Mouse (Mus musculus) thymus, postnatal 10 days (tissue): ENCODE results near the gene Nav2.

Experiments
- DNase-seq, 2 experiments: peaks; one replicate each; pipeline ENCODE4 v3.0.0; 2021; ENCODE audit warnings: low spot score in 2 of 2

The Nav2 gene

GRCm38 (mm10) chr7:49396202-49396601 lies 487.7 kb downstream of the Nav2 start:
- DNase-seq, result no peak

- DNase-seq, result no peak
Measured at GRCm38 (mm10) chr7:49397441-49398003, 489.0 kb downstream of the Nav2 start.

- no peak for DNase-seq
Measured at GRCm38 (mm10) chr7:49398020-49398516, 489.6 kb downstream of the Nav2 start.

- peak; percentile 37 to 64 for DNase-seq
Measured at GRCm38 (mm10) chr7:49399314-49399713, 490.8 kb downstream of the Nav2 start.

- DNase-seq, result no peak
Measured at GRCm38 (mm10) chr7:49400463-49400862, 491.9 kb downstream of the Nav2 start.

GRCm38 (mm10) chr7:49402526-49402925 lies 494.0 kb downstream of the Nav2 start:
- DNase-seq, result no peak

- DNase-seq, result no peak
Measured at GRCm38 (mm10) chr7:49407688-49408087, 499.2 kb downstream of the Nav2 start.

GRCm38 (mm10) chr7:49408625-49409024 lies 500.1 kb downstream of the Nav2 start:
- no peak for DNase-seq

- DNase-seq, result no peak
Measured at GRCm38 (mm10) chr7:49409265-49409664, 500.7 kb downstream of the Nav2 start.

- no peak for DNase-seq
Measured at GRCm38 (mm10) chr7:49410188-49410587, 501.7 kb downstream of the Nav2 start.

GRCm38 (mm10) chr7:49410892-49411291 lies 502.4 kb downstream of the Nav2 start:
- no peak for DNase-seq

GRCm38 (mm10) chr7:49411803-49412202 lies 503.3 kb downstream of the Nav2 start:
- DNase-seq, result no peak

GRCm38 (mm10) chr7:49415131-49415530 lies 506.6 kb downstream of the Nav2 start:
- DNase-seq, result no peak

- no peak for DNase-seq
Measured at GRCm38 (mm10) chr7:49415716-49416115, 507.2 kb downstream of the Nav2 start.

- DNase-seq, result no peak
Measured at GRCm38 (mm10) chr7:49418841-49419240, 510.3 kb downstream of the Nav2 start.

GRCm38 (mm10) chr7:49420139-49420802 lies 511.8 kb downstream of the Nav2 start:
- no peak for DNase-seq

- DNase-seq, result no peak
Measured at GRCm38 (mm10) chr7:49421261-49421660, 512.7 kb downstream of the Nav2 start.

GRCm38 (mm10) chr7:49423943-49424342 lies 515.4 kb downstream of the Nav2 start:
- no peak for DNase-seq

- peak; percentile 15 to 58 for DNase-seq
Measured at GRCm38 (mm10) chr7:49426060-49426459, 517.5 kb downstream of the Nav2 start.

- DNase-seq, result peak in 1 of 2 experiments; percentile 28
Measured at GRCm38 (mm10) chr7:49427843-49428242, 519.3 kb downstream of the Nav2 start.

GRCm38 (mm10) chr7:49428947-49429346 lies 520.4 kb downstream of the Nav2 start:
- no peak for DNase-seq

- no peak for DNase-seq
Measured at GRCm38 (mm10) chr7:49430808-49431207, 522.3 kb downstream of the Nav2 start.

- no peak for DNase-seq
Measured at GRCm38 (mm10) chr7:49433945-49434344, 525.4 kb downstream of the Nav2 start.
